Mouse (Mus musculus) forebrain, postnatal 0 days (tissue): ENCODE data around the gene Ppia. TPM values are rescaled to one million over a fixed set of nuclear protein-coding genes. Genes with fewer than 3 reads are reported as not detected.

Experiments
- ATAC-seq: fragments of 200-750 bp; cut with Nextera tagmentation; 2 replicates; pipeline ENCODE4 v1.8.0; 2017; ENCODE audit warnings: mild to moderate bottlenecking, moderate library complexity
- DNase-seq: peaks from one replicate; pipeline ENCODE4 v3.0.0-alpha.2; 2015
- H3K27ac ChIP-seq: fragments of 300-500 bp; sonication (generic); 2 replicates; pipeline ENCODE4 v1.5.1; 2014; ENCODE audit warnings: low read depth, mild to moderate bottlenecking, antibody characterized with exemption, low read length, moderate library complexity, mixed read lengths
- H3K27me3 ChIP-seq: fragments of 300-500 bp; sonication (generic); 2 replicates; pipeline ENCODE4 v1.6.1; 2014; ENCODE audit warnings: mild to moderate bottlenecking, low read length, mixed read lengths; ENCODE audit not compliant: insufficient read depth
- H3K36me3 ChIP-seq: fragments of 300-500 bp; sonication (generic); 2 replicates; pipeline ENCODE4 v1.6.1; 2014; ENCODE audit warnings: mild to moderate bottlenecking, moderate library complexity; ENCODE audit not compliant: insufficient read depth
- H3K4me1 ChIP-seq: fragments of 300-500 bp; sonication (generic); 2 replicates; pipeline ENCODE4 v1.6.1; 2014; ENCODE audit warnings: antibody characterized with exemption; ENCODE audit not compliant: insufficient read depth
- H3K4me2 ChIP-seq: fragments of 300-500 bp; sonication (generic); 2 replicates; pipeline ENCODE4 v1.6.1; 2014; ENCODE audit warnings: low read depth, mild to moderate bottlenecking, moderate library complexity
- H3K4me3 ChIP-seq: fragments of 300-500 bp; sonication (generic); 2 replicates; pipeline ENCODE4 v1.5.1; 2014; ENCODE audit warnings: low read depth, low read length, mixed read lengths
- H3K9ac ChIP-seq: fragments of 300-500 bp; sonication (generic); 2 replicates; pipeline ENCODE4 v1.6.1; 2014; ENCODE audit warnings: mild to moderate bottlenecking
- H3K9me3 ChIP-seq: fragments of 300-500 bp; sonication (generic); 2 replicates; pipeline ENCODE4 v1.6.1; 2016; ENCODE audit warnings: low read length
- CTCF ChIP-seq: sonication (generic); IDR thresholded peaks from 2 replicates; pipeline ENCODE4 v1.5.1; 2016; ENCODE audit warnings: antibody characterized with exemption, control low read depth, low read depth
- WGBS: fragments of 180-500 bp; shearing (Covaris S2); extraction: QIAGEN DNeasy Blood & Tissue Kit; methylation state at CpG from one replicate; pipeline ENCODE4 v1.1.7; 2014; 5-methylcytosine and 5-hydroxymethylcytosine counted together
- polyA plus RNA-seq: library from polyadenylated mRNA; unstranded; fragments of >200 nt; fragmentation: Nextera tagmentation; extraction: Ambion mirVana; gene quantifications from 2 replicates; pipeline ENCODE4 v1.2.1, GENCODE M21; 2015
- total RNA-seq: library from RNA; depleted of rRNA; stranded (reverse); fragments of >200 nt; gene quantifications from 2 replicates; pipeline ENCODE4 v1.2.3, GENCODE M21; 2014

Ppia gene
- total and polyA plus RNA-seq, 2 experiments from 2014 or later: 3,025 to 5,423 TPM

- H3K4me1 ChIP-seq: 0 out of 2 replicates have a peak, but pooled peaks cover 7% of the 10 kb centered on the region
- no peak for ATAC-seq
- WGBS: 3% methylated on average over 5 of the region's 5 CpGs
These were observed 3.6 kb upstream of the Ppia start for GRCm38 (mm10) chr11:6411684-6412083.

DNA sequence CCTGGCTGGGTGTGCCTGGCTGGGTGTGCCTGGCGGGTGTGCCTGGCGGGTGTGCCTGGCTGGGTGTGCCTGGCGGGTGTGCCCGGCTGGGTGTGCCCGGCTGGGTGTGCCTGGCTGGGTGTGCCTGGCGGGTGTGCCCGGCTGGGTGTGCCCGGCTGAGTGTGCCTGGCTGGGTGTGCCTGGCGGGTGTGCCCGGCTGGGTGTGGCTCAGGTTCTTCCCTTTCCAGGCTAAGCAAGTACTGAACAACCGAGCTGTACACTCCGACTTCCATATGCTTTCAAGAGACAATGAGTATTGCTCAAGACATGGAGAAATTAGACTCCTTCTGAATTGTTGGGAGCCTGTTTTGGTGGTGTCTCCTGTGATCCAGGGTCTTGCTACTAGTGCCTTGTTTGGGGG is 2.0 kb upstream of the Ppia start:
- ATAC-seq (no peak), DNase-seq (no peak)
- no peak overlapping the region for H3K4me2 ChIP-seq

More at GRCm38 (mm10) chr11:6411684-6412083, 3.6 kb upstream of the Ppia start:
- DNase-seq: peak; percentile 80
- no peak overlapping the region for H3K4me2 ChIP-seq
- no peak overlapping the region for H3K27ac ChIP-seq
- H3K9me3 ChIP-seq: no peaks in the 10 kb centered on the region
- no peak overlapping the region for H3K4me3 ChIP-seq
- no peaks in the 10 kb centered on the region for H3K27me3 ChIP-seq
- peak; percentile 85 for TF ChIP-seq CTCF
- H3K9ac ChIP-seq: no peak overlapping the region
- H3K36me3 ChIP-seq: no peaks in the 10 kb centered on the region

GRCm38 (mm10) chr11:6415551-6416404 is 535 bp downstream of the Ppia start:
- no peaks in the 10 kb centered on the region for H3K27me3 ChIP-seq
- 0 out of 2 replicates have a peak, but pooled peaks cover 14% of the 10 kb centered on the region for H3K4me1 ChIP-seq
- no peak for TF ChIP-seq CTCF
- H3K36me3 ChIP-seq: peaks cover 20% of the 10 kb centered on the region
- H3K9me3 ChIP-seq: no peaks in the 10 kb centered on the region
- peak; percentile 97 for DNase-seq
- peak; percentile 94 for ATAC-seq
- H3K9ac ChIP-seq: peak overlapping the region; percentile 99
- H3K4me3 ChIP-seq: peak overlapping the region; percentile 94
- peak overlapping the region; percentile 99 for H3K27ac ChIP-seq
- H3K4me2 ChIP-seq: peak overlapping the region; percentile 82
- WGBS: 1% methylated on average over 100 of the region's 102 CpGs

More for the DNA sequence above, 2.0 kb upstream of the Ppia start:
- Histone ChIP-seq H3K9me3 (no peaks in the 10 kb centered on the region), H3K27me3 (no peaks in the 10 kb centered on the region), H3K9ac (no peak overlapping the region), H3K4me3 (no peak overlapping the region), H3K4me1 (0 out of 2 replicates have a peak, but pooled peaks cover 14% of the 10 kb centered on the region), H3K27ac (no peak overlapping the region), H3K36me3 (0 out of 2 replicates have a peak, but pooled peaks cover under 1% of the 10 kb centered on the region)
- no peak for TF ChIP-seq CTCF
- 96% methylated on average over 10 of the region's 12 CpGs for WGBS

- peaks cover 24% of the 10 kb centered on the region for H3K36me3 ChIP-seq
- peak overlapping the region; percentile 94 for H3K4me3 ChIP-seq
- peak overlapping the region; percentile 99 for H3K9ac ChIP-seq
- H3K9me3 ChIP-seq: no peaks in the 10 kb centered on the region
- TF ChIP-seq CTCF: no peak
- DNase-seq (peak; percentile 85), ATAC-seq (peak; percentile 64)
- 0 out of 2 replicates have a peak, but pooled peaks cover 14% of the 10 kb centered on the region for H3K4me1 ChIP-seq
- peak overlapping the region; percentile 82 for H3K4me2 ChIP-seq
- no peaks in the 10 kb centered on the region for H3K27me3 ChIP-seq
- WGBS: under 1% methylated on average over 30 of the region's 30 CpGs
- peak overlapping the region; percentile 99 for H3K27ac ChIP-seq
These were observed 1.3 kb downstream of the Ppia start for GRCm38 (mm10) chr11:6416405-6417034.

- TF ChIP-seq CTCF: no peak
- 0 out of 2 replicates have a peak, but pooled peaks cover 14% of the 10 kb centered on the region for H3K4me1 ChIP-seq
- no peaks in the 10 kb centered on the region for H3K9me3 ChIP-seq
- WGBS: 52% methylated on average over 2 of the region's 2 CpGs
- H3K9ac ChIP-seq: peak overlapping the region; percentile 99
- H3K27ac ChIP-seq: no peak overlapping the region
- no peak for DNase-seq
- ATAC-seq: no peak
- peak overlapping the region; percentile 94 for H3K4me3 ChIP-seq
- H3K4me2 ChIP-seq: peak overlapping the region; percentile 82
- no peaks in the 10 kb centered on the region for H3K27me3 ChIP-seq
- peaks cover 29% of the 10 kb centered on the region for H3K36me3 ChIP-seq
These were observed 1.8 kb downstream of the Ppia start for GRCm38 (mm10) chr11:6417069-6417468.

DNA sequence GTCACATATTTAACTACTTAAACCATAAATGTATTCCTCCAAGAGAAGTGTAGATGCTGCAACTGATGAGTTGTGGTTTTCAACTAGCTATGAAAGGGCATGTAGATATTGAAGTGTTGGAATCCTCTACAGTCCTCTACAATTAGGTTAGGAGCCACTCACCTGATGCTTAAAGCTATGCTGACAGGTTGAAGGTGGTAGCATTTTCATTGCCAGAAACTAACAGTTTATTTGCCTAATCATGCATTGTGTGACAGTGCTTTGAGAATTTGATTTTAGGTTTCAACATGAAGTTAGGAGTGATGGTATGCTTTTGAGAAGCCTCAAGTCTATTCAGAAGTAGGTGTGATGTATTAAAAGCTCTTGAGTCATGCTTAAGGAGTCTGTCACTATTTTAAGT is 2.2 kb downstream of the Ppia start:
- DNase-seq: no peak
- no peak for TF ChIP-seq CTCF
- H3K4me1 ChIP-seq: 0 out of 2 replicates have a peak, but pooled peaks cover 14% of the 10 kb centered on the region
- no peak overlapping the region for H3K27ac ChIP-seq
- no peaks in the 10 kb centered on the region for H3K9me3 ChIP-seq
- H3K9ac ChIP-seq: no peak overlapping the region
- peak overlapping the region; percentile 94 for H3K4me3 ChIP-seq
- peaks cover 29% of the 10 kb centered on the region for H3K36me3 ChIP-seq
- no peaks in the 10 kb centered on the region for H3K27me3 ChIP-seq
- no peak for ATAC-seq
- peak overlapping the region; percentile 82 for H3K4me2 ChIP-seq
